In genomic region chr14:47298819-47299261, GRCm38 (mm10) we compare ENCODE assay signal across 8 mouse cellular contexts. TPM values are rescaled to one million over a fixed set of nuclear protein-coding genes. Genes with fewer than 3 reads are reported as not detected.
DNase-seq lines count a peak whose midpoint lies in the region; ATAC-seq lines count a peak whose summit lies in the region.

No protein-coding gene starts in this region.

- peak overlapping the region; percentile 96 for H3K4me3 ChIP-seq in forebrain, embryonic 12.5 days (replicated peaks)
- peak overlapping the region; percentile 86 for H3K4me3 ChIP-seq in hindbrain, embryonic 15.5 days
- H3K4me3 ChIP-seq in liver, embryonic 13.5 days (replicated peaks): peak overlapping the region; percentile 85

- no peaks in the 10 kb centered on the region for H3K27me3 ChIP-seq in forebrain, embryonic 12.5 days
- H3K27me3 ChIP-seq in hindbrain, embryonic 15.5 days: no peaks in the 10 kb centered on the region
- no peaks in the 10 kb centered on the region for H3K27me3 ChIP-seq in liver, embryonic 13.5 days

- peak overlapping the region; percentile 83 for H3K4me2 ChIP-seq in forebrain, embryonic 12.5 days
- H3K4me2 ChIP-seq in hindbrain, embryonic 15.5 days: peak overlapping the region; percentile 68
- H3K4me2 ChIP-seq in liver, embryonic 13.5 days: peak overlapping the region; percentile 85

- H3K27ac ChIP-seq in forebrain, embryonic 12.5 days: peak overlapping the region; percentile 98
- peak overlapping the region; percentile 99 for H3K27ac ChIP-seq in hindbrain, embryonic 15.5 days (replicated peaks)
- peak overlapping the region; percentile 90 for H3K27ac ChIP-seq in liver, embryonic 13.5 days

- H3K9ac ChIP-seq in forebrain, embryonic 12.5 days: peak overlapping the region; percentile 96
- H3K9ac ChIP-seq in hindbrain, embryonic 15.5 days: peak overlapping the region; percentile 96
- peak overlapping the region; percentile 97 for H3K9ac ChIP-seq in liver, embryonic 13.5 days

- H3K4me1 ChIP-seq in forebrain, embryonic 12.5 days: peaks cover 24% of the 10 kb centered on the region
- H3K4me1 ChIP-seq in hindbrain, embryonic 15.5 days (replicated peaks): peaks cover 34% of the 10 kb centered on the region
- H3K4me1 ChIP-seq in liver, embryonic 13.5 days (replicated peaks): peaks cover 63% of the 10 kb centered on the region

- no peaks in the 10 kb centered on the region for H3K9me3 ChIP-seq in forebrain, embryonic 12.5 days
- H3K9me3 ChIP-seq in hindbrain, embryonic 15.5 days: no peaks in the 10 kb centered on the region
- H3K9me3 ChIP-seq in liver, embryonic 13.5 days (replicated peaks): no peaks in the 10 kb centered on the region

- DNase-seq in cerebellum, postnatal 10 days: peak; percentile 48 to 61
- no peak for DNase-seq in cerebellum, adult 11-12 months
- peak; percentile 51 for DNase-seq in adipocyte (ENCODE audit: low spot score)
- DNase-seq in liver, embryonic 13.5 days: no peak
- DNase-seq in natural killer cell, adult 2 months (ENCODE audit: low spot score in 2 of 2): peak; percentile 11 to 21
- no peak for DNase-seq in layer of hippocampus, adult 11-12 months (ENCODE audit: low spot score)

- 0 out of 2 replicates have a peak, but pooled peaks cover 6% of the 10 kb centered on the region for H3K36me3 ChIP-seq in forebrain, embryonic 12.5 days (replicated peaks)
- no peaks in the 10 kb centered on the region for H3K36me3 ChIP-seq in hindbrain, embryonic 15.5 days
- peaks cover 27% of the 10 kb centered on the region for H3K36me3 ChIP-seq in liver, embryonic 13.5 days

- WGBS in forebrain, embryonic 12.5 days: under 1% methylated on average over 15 of the region's 15 CpGs
- WGBS in hindbrain, embryonic 15.5 days: 0% methylated on average over 15 of the region's 15 CpGs
- under 1% methylated on average over 15 of the region's 15 CpGs for WGBS in liver, embryonic 13.5 days (ENCODE audit: insufficient replicate concordance)

- peak; percentile 60 for ATAC-seq in forebrain, embryonic 12.5 days (ENCODE audit: low FRiP score)
- ATAC-seq in hindbrain, embryonic 15.5 days (ENCODE audit: low FRiP score, low read depth): peak; percentile 49; the same call in 1 of the 2 replicates
- peak; percentile 34; the same call in 1 of the 2 replicates for ATAC-seq in liver, embryonic 13.5 days (ENCODE audit: low read depth)

RNA-seq across cellular contexts. Expression of gene Mapk1ip1l, which starts 0.8 kb away (rescaled TPM):
- 94.4 and 104 TPM in 2 replicates for polyA plus RNA-seq in forebrain, embryonic 12.5 days (2016; fragmentation: Nextera tagmentation; extraction: Ambion mirVana)
- polyA plus RNA-seq in hindbrain, embryonic 15.5 days (2015; fragmentation: Nextera tagmentation; extraction: Ambion mirVana): 43.2 and 47.6 TPM in 2 replicates
- polyA plus RNA-seq in liver, embryonic 13.5 days (2015; fragmentation: Nextera tagmentation; extraction: Ambion mirVana): 28.7 and 36.8 TPM in 2 replicates

RNA-seq across cellular contexts. Expression of gene Socs4, which starts 22.1 kb away (rescaled TPM):
- 4.5 TPM in 2 replicates for polyA plus RNA-seq in forebrain, embryonic 12.5 days (2016; fragmentation: Nextera tagmentation; extraction: Ambion mirVana)
- polyA plus RNA-seq in hindbrain, embryonic 15.5 days (2015; fragmentation: Nextera tagmentation; extraction: Ambion mirVana): 2.3 and 2.4 TPM in 2 replicates
- polyA plus RNA-seq in liver, embryonic 13.5 days (2015; fragmentation: Nextera tagmentation; extraction: Ambion mirVana): 2.3 and 2.7 TPM in 2 replicates

RNA-seq across cellular contexts. Expression of gene Wdhd1, which starts 22.2 kb away (rescaled TPM):
- 46.5 and 50.3 TPM in 2 replicates for polyA plus RNA-seq in forebrain, embryonic 12.5 days (2016; fragmentation: Nextera tagmentation; extraction: Ambion mirVana)
- polyA plus RNA-seq in hindbrain, embryonic 15.5 days (2015; fragmentation: Nextera tagmentation; extraction: Ambion mirVana): 13.4 and 15.6 TPM in 2 replicates
- polyA plus RNA-seq in liver, embryonic 13.5 days (2015; fragmentation: Nextera tagmentation; extraction: Ambion mirVana): 38.9 and 45.9 TPM in 2 replicates

Comparison
In these comparisons a context has a peak if more than half of its experiments do, and no peak if none do; other contexts are left out.
1. DNase-seq: peak in cerebellum, postnatal 10 days (2 of 2), adipocyte (single experiment) and natural killer cell, adult 2 months (2 of 2); none in cerebellum, adult 11-12 months (single experiment), liver, embryonic 13.5 days (single experiment) and layer of hippocampus, adult 11-12 months (single experiment).
2. Peak in every context shown above with its lines, with median percentiles within 50 percentile points of each other: ATAC-seq, H3K27ac ChIP-seq, H3K4me2 ChIP-seq, H3K4me3 ChIP-seq and H3K9ac ChIP-seq.